Mouse (Mus musculus) limb, embryonic 14.5 days (tissue): ENCODE measurements around the gene Ankrd31. TPM values are rescaled to one million over a fixed set of nuclear protein-coding genes. Genes with fewer than 3 reads are reported as not detected.
"Not testable (repeated sequence)": the region's sequence is repeated elsewhere in the genome, so short reads cannot be mapped to it uniquely, and the experiment has no call there.

Experiments
- ATAC-seq: fragments of 200-750 bp; cut with Nextera tagmentation; 2 replicates; pipeline ENCODE4 v1.8.0; 2017; ENCODE audit warnings: low read depth, moderate number of reproducible peaks, moderate TSS enrichment; ENCODE audit not compliant: low FRiP score
- DNase-seq: peaks from one replicate; pipeline ENCODE4 v3.0.0-alpha.2; 2015; ENCODE audit warnings: low spot score
- H3K27ac ChIP-seq: fragments of 300-500 bp; sonication (generic); replicated peaks from 2 replicates; pipeline ENCODE4 v1.5.1; 2014; ENCODE audit warnings: low read depth, mild to moderate bottlenecking, low read length, moderate library complexity, mixed read lengths
- H3K27me3 ChIP-seq: fragments of 300-500 bp; sonication (generic); 2 replicates; pipeline ENCODE4 v1.6.1; 2014; ENCODE audit warnings: low read length, mixed read lengths; ENCODE audit not compliant: control insufficient read depth, insufficient read depth
- H3K36me3 ChIP-seq: fragments of 300-500 bp; sonication (generic); 2 replicates; pipeline ENCODE4 v1.6.1; 2014; ENCODE audit warnings: mild to moderate bottlenecking, low read length, moderate library complexity, mixed read lengths; ENCODE audit not compliant: control insufficient read depth, insufficient read depth
- H3K4me1 ChIP-seq: fragments of 300-500 bp; sonication (generic); 2 replicates; pipeline ENCODE4 v1.6.1; 2014; ENCODE audit warnings: antibody characterized with exemption, low read length, mixed read lengths; ENCODE audit not compliant: control insufficient read depth, insufficient read depth
- H3K4me2 ChIP-seq: fragments of 300-500 bp; sonication (generic); replicated peaks from 2 replicates; pipeline ENCODE4 v1.6.1; 2014; ENCODE audit warnings: low read depth, mild to moderate bottlenecking, low read length, moderate library complexity; ENCODE audit not compliant: severe bottlenecking
- H3K4me3 ChIP-seq: fragments of 300-500 bp; sonication (generic); replicated peaks from 2 replicates; pipeline ENCODE4 v1.5.1; 2014; ENCODE audit warnings: low read length
- H3K9ac ChIP-seq: fragments of 300-500 bp; sonication (generic); 2 replicates; pipeline ENCODE4 v1.6.1; 2014; ENCODE audit warnings: mild to moderate bottlenecking, low read depth, low read length, moderate library complexity; ENCODE audit not compliant: severe bottlenecking
- H3K9me3 ChIP-seq: fragments of 300-500 bp; sonication (generic); 2 replicates; pipeline ENCODE4 v1.6.1; 2016; ENCODE audit warnings: low read length; ENCODE audit not compliant: control insufficient read depth
- POLR2A ChIP-seq: fragments of 200-500 bp; IDR thresholded peaks from 2 replicates; pipeline ENCODE4 v1.8.0; 2012; ENCODE audit warnings: inconsistent platforms, mild to moderate bottlenecking, moderate library complexity, borderline replicate concordance; ENCODE audit not compliant: insufficient read depth, insufficient read length; ENCODE audit errors: extremely low read depth
- WGBS: fragments of 180-500 bp; shearing (Covaris S2); extraction: QIAGEN DNeasy Blood & Tissue Kit; methylation state at CpG from one replicate; pipeline ENCODE4 v1.1.7; 2014; 5-methylcytosine and 5-hydroxymethylcytosine counted together
- polyA plus RNA-seq, 2 experiments: library from polyadenylated mRNA; depleted of rRNA in 1 of 2; stranded (reverse) in 1 of 2; unstranded in 1 of 2; fragments of >200 nt; fragmentation: Nextera tagmentation in 1 of 2; extraction: Ambion mirVana in 1 of 2; gene quantifications; 2 replicates each; pipeline versions ENCODE4 v1.2.1 to v1.2.3; 2012 to 2014

Ankrd31 gene
- polyA plus RNA-seq, 2 experiments = 0.01 TPM; not detected in 1

DNA sequence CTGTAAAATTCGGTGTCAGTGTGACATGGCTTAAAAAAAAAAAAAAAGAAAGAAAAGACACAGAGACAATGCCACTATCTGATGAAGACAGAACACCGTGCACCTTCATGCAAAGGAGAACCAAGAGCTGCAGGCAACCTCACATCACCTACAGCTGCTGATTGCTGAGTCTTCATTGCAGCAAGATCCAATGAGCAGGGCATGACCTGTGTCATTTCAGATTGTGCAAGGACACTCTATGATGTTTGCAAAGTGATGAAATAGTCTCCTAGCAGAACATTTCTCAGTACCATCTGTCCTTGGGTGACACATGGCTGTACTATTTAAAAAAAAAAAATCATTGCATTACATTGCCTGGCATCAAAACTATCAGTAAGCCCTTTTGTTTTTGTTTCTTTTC lies 5.2 kb upstream of the Ankrd31 start:
- no peak overlapping the region for H3K4me3 ChIP-seq
- H3K27ac ChIP-seq = no peak overlapping the region
- H3K9me3 ChIP-seq = no peaks in the 10 kb centered on the region
- no peaks in the 10 kb centered on the region for H3K36me3 ChIP-seq
- TF ChIP-seq POLR2A = no peak
- H3K4me1 ChIP-seq = no peaks in the 10 kb centered on the region
- no peak for ATAC-seq
- WGBS = 94% methylated on average over 2 of the region's 2 CpGs
- DNase-seq = no peak
- no peak overlapping the region for H3K9ac ChIP-seq
- no peak overlapping the region for H3K4me2 ChIP-seq
- H3K27me3 ChIP-seq = no peaks in the 10 kb centered on the region

DNA sequence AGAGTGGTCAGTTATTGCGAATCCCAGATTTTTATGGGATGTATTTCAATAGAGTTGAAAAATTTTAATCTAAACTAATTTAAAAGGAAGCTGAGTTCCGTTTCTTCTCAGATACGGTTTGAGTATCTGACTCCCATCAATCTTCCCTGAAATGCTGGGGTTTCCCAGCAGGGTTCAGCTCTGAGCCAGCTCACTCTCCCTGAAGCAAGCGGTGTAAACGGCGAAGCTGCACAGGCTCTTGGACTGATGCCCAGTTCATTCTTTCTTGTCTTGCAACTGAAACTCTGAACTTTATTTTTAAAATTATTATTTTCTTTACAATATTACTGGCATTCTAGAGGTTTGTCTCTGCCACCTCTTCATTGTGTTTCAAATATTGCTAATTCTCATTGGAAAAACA lies 2.0 kb upstream of the Ankrd31 start:
- no peaks in the 10 kb centered on the region for H3K36me3 ChIP-seq
- ATAC-seq (no peak), DNase-seq (peak; percentile 64)
- H3K9ac ChIP-seq = no peak overlapping the region
- WGBS = 30% methylated on average over 6 of the region's 6 CpGs
- no peaks in the 10 kb centered on the region for H3K27me3 ChIP-seq
- no peaks in the 10 kb centered on the region for H3K4me1 ChIP-seq
- H3K9me3 ChIP-seq = no peaks in the 10 kb centered on the region
- no peak for TF ChIP-seq POLR2A
- no peak overlapping the region for H3K4me2 ChIP-seq
- no peak overlapping the region for H3K27ac ChIP-seq
- H3K4me3 ChIP-seq = no peak overlapping the region

DNA sequence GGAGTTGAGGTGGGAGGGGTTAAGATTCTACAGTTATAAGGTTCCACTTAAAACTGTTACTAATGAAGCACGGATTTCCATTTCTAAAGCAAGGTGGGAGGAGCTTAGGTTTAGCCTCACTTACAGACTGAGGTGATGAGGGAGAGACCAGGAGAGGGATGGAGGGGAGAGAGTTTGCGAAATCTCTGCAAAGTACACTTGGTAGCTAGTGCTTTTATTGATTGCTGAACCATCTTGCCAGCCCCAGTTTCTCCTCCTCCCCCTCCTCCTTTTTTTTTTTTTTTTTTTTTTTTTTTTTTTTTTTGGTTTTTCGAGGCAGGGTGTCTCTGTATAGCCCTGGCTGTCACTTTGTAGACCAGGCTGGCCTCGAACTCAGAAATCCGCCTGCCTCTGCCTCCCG lies 1.8 kb downstream of the Ankrd31 start:
- WGBS = 87% methylated on average over 6 of the region's 6 CpGs
- Histone ChIP-seq H3K4me3 (no peak overlapping the region), H3K27ac (no peak overlapping the region), H3K27me3 (no peaks in the 10 kb centered on the region), H3K4me1 (no peaks in the 10 kb centered on the region), H3K9ac (no peak overlapping the region), H3K4me2 (no peak overlapping the region), H3K36me3 (no peaks in the 10 kb centered on the region), H3K9me3 (no peaks in the 10 kb centered on the region)
- DNase-seq (no peak), ATAC-seq (no peak)
- TF ChIP-seq POLR2A = no peak

DNA sequence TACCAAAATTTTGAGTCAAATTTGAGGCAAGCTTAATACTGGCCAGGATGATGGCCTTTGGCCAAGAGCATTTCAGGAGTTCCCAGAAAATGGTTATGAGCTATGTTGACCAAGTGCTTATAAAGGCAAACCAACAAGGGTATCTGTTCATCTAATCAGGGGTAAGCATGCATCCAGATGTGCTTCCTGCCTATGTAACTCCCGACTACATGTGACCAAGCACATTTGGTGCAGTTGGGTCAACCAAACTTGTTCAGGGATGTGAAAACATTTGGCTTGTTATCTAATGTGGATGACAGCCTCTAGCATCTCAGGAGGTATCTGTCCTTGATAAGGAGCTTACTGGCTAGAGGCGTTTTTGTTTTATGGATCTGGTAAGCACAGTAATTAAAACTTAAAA lies 12.8 kb downstream of the Ankrd31 start:
- DNase-seq (no peak), ATAC-seq (no peak)
- H3K4me2 ChIP-seq = no peak overlapping the region
- no peaks in the 10 kb centered on the region for H3K4me1 ChIP-seq
- no peaks in the 10 kb centered on the region for H3K27me3 ChIP-seq
- H3K4me3 ChIP-seq = no peak overlapping the region
- no peak overlapping the region for H3K27ac ChIP-seq
- no peak for TF ChIP-seq POLR2A
- WGBS = 83% methylated on average over 2 of the region's 2 CpGs
- no peak overlapping the region for H3K9ac ChIP-seq
- H3K9me3 ChIP-seq = no peaks in the 10 kb centered on the region
- H3K36me3 ChIP-seq = no peaks in the 10 kb centered on the region

DNA sequence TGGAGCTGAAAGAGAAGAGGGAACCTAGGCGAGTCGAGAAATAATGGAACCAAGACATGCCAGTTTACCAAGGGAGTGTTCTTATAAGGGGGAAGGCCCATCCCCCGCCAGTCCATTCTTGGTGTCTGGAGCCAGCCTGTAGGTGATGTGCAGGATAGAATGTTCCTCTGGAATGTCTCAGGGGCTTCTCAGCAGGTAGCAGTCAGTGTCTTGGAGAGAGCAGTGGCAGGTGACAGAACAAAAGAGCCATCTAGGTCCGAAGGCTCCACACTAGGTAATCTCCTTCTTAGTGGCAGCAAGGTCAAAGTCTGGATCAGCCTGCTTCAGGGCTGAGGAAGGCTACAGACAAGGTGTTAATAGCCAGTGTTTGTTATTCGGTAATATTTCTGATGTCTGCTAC lies 38.0 kb downstream of the Ankrd31 start:
- ATAC-seq, H3K27ac ChIP-seq, H3K4me3 ChIP-seq, H3K4me1 ChIP-seq, H3K9me3 ChIP-seq, H3K27me3 ChIP-seq, H3K36me3 ChIP-seq, H3K4me2 ChIP-seq, H3K9ac ChIP-seq, DNase-seq: not testable (repeated sequence)
- 89% methylated on average over 5 of the region's 5 CpGs for WGBS

DNA sequence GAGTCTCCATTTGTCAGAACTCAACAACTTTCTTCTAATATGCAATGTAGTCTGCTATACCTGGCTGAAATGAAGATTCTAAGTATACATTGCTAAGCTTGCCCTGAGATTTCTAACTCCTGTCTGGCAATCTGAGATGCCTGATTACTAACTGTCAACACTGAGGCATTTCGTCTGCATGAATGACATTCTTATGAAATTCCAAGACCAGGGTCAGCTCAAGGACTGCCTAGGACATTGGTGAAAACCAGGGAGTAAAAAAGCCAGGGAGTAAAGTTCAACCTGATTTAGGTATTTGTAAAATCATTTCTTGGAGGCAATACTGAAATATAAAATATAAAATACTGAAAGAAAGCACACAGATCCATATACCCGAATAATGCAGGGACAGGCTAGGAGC lies 45.4 kb downstream of the Ankrd31 start:
- DNase-seq (no peak), ATAC-seq (no peak)
- 79% methylated on average over 2 of the region's 2 CpGs for WGBS
- Histone ChIP-seq H3K9ac (no peak overlapping the region), H3K27ac (no peak overlapping the region), H3K4me3 (no peak overlapping the region), H3K27me3 (no peaks in the 10 kb centered on the region), H3K36me3 (no peaks in the 10 kb centered on the region), H3K9me3 (no peaks in the 10 kb centered on the region), H3K4me2 (no peak overlapping the region), H3K4me1 (no peaks in the 10 kb centered on the region)
- TF ChIP-seq POLR2A = no peak
